11 mouse cellular contexts compared by ENCODE assay signal in the genomic region with DNA sequence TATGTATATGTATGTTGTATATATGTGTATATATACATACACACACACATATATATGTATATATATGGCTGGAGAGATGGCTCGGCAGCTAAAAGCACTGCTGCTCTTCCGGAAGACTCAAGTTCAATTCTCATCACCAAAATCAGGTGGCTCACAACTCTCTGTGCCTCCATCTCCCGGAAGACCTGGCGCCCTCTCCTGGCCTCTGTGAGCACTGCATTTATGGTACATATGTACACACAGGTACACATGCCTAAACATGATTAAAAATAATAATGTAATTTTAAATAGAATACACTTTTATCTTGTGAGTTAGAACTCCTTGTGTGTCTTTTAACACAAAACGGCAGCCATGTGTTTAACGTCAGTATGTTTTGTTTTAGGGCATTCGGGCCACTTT.
DNase-seq lines count a peak whose midpoint lies in the region; ATAC-seq and TF ChIP-seq lines count a peak whose summit lies in the region.
"Had no signal": no experiment of that assay in that cellular context is flagged by ENCODE, and none has a peak within 500 bp of the region (broad histone marks: within the 10 kb centered on the region; RNA-seq: fewer than 3 reads in every experiment).

No protein-coding gene starts in this region.

- no peak overlapping the region for H3K9ac ChIP-seq in lung, embryonic 14.5 days
- no peak overlapping the region for H3K9ac ChIP-seq in kidney, embryonic 15.5 days
- H3K9ac ChIP-seq: heart, embryonic 15.5 days; neural tube, embryonic 12.5 days had no signal

- no peak for TF ChIP-seq POLR2A in bone marrow, adult 2 months (IDR thresholded peaks at IDR 0.05; ENCODE audit: borderline replicate concordance, control insufficient read depth, low read depth, low read length)

- H3K4me1 ChIP-seq in lung, embryonic 14.5 days (ENCODE audit: insufficient read depth) = no peaks in the 10 kb centered on the region
- no peaks in the 10 kb centered on the region for H3K4me1 ChIP-seq in bone marrow, adult 2 months (ENCODE audit: control insufficient read depth, insufficient read depth, low read length)
- H3K4me1 ChIP-seq in kidney, embryonic 15.5 days = no peaks in the 10 kb centered on the region
- H3K4me1 ChIP-seq: heart, embryonic 15.5 days; neural tube, embryonic 12.5 days had no signal

- TF ChIP-seq CTCF in lung, embryonic 14.5 days (IDR thresholded peaks at IDR 0.05; ENCODE audit: low read depth) = peak; percentile 45
- peak; percentile 65 for TF ChIP-seq CTCF in bone marrow, adult 2 months (IDR thresholded peaks at IDR 0.05; ENCODE audit: control insufficient read depth, insufficient read depth, low read length)

- H3K27ac ChIP-seq in lung, embryonic 14.5 days (ENCODE audit: low read depth) = no peak overlapping the region
- H3K27ac ChIP-seq in bone marrow, adult 2 months (ENCODE audit: control insufficient read depth, insufficient read depth, low read depth, low read length, poor library complexity) = no peak overlapping the region
- no peak overlapping the region for H3K27ac ChIP-seq in kidney, embryonic 15.5 days
- H3K27ac ChIP-seq: heart, embryonic 15.5 days; neural tube, embryonic 12.5 days had no signal

- no peaks in the 10 kb centered on the region for H3K36me3 ChIP-seq in lung, embryonic 14.5 days (ENCODE audit: insufficient read depth)
- H3K36me3 ChIP-seq in kidney, embryonic 15.5 days = peaks cover 19% of the 10 kb centered on the region
- H3K36me3 ChIP-seq: G1E had no signal

- no peaks in the 10 kb centered on the region; the same call in 1 of the 2 replicates for H3K27me3 ChIP-seq in lung, embryonic 14.5 days (ENCODE audit: insufficient read depth, low read length)
- H3K27me3 ChIP-seq in kidney, embryonic 15.5 days = no peaks in the 10 kb centered on the region
- H3K27me3 ChIP-seq: heart, embryonic 15.5 days; neural tube, embryonic 12.5 days had no signal

- no peak overlapping the region for H3K4me3 ChIP-seq in lung, embryonic 14.5 days (ENCODE audit: low read depth, low read length)
- no peak overlapping the region for H3K4me3 ChIP-seq in bone marrow, adult 2 months (replicated peaks; ENCODE audit: control insufficient read depth, low read depth, low read length)
- H3K4me3 ChIP-seq in kidney, embryonic 15.5 days (replicated peaks) = no peak overlapping the region
- H3K4me3 ChIP-seq: heart, embryonic 15.5 days; neural tube, embryonic 12.5 days had no signal

- H3K9me3 ChIP-seq in lung, embryonic 14.5 days (ENCODE audit: low read depth, low read length) = no peaks in the 10 kb centered on the region
- H3K9me3 ChIP-seq in kidney, embryonic 15.5 days (replicated peaks) = 0 out of 2 replicates have a peak, but pooled peaks cover 4% of the 10 kb centered on the region
- H3K9me3 ChIP-seq: heart, embryonic 15.5 days had no signal

- 93% methylated on average over 7 of the region's 7 CpGs for WGBS in lung, embryonic 14.5 days
- WGBS in bone marrow, adult 2 months = 93% methylated on average over 7 of the region's 7 CpGs
- 96% methylated on average over 7 of the region's 7 CpGs for WGBS in kidney, embryonic 15.5 days

- H3K4me2 ChIP-seq in lung, embryonic 14.5 days = no peak overlapping the region
- no peak overlapping the region for H3K4me2 ChIP-seq in kidney, embryonic 15.5 days
- H3K4me2 ChIP-seq: heart, embryonic 15.5 days; neural tube, embryonic 12.5 days had no signal

- no peak for ATAC-seq in lung, embryonic 14.5 days (ENCODE audit: insufficient read depth)
- no peak for ATAC-seq in kidney, embryonic 15.5 days (replicated peaks; ENCODE audit: low FRiP score)

- DNase-seq in cerebellum, postnatal 14 days = peak; percentile 37 to 72
- DNase-seq in cerebellum, adult 9-11 months = no peak
- peak; percentile 23 for DNase-seq in lung, embryonic 14.5 days
- no peak for DNase-seq in lung, postnatal 10 days
- peak; percentile 31 to 74 for DNase-seq in spleen, postnatal 4 days (ENCODE audit: low spot score in 2 of 2)
- no peak for DNase-seq in yolk sac, embryonic 10.5 days (ENCODE audit: low spot score)

Comparison
In these comparisons a context has a peak if more than half of its experiments do, and no peak if none do; other contexts are left out.
1. DNase-seq: peak in cerebellum, postnatal 14 days (2 of 2), lung, embryonic 14.5 days (single experiment) and spleen, postnatal 4 days (2 of 2); none in cerebellum, adult 9-11 months (single experiment), lung, postnatal 10 days (single experiment) and yolk sac, embryonic 10.5 days (single experiment).